Mouse (Mus musculus) kidney, adult 2 months (tissue): ENCODE data around the gene Mug1. TPM values are rescaled to one million over a fixed set of nuclear protein-coding genes. Genes with fewer than 3 reads are reported as not detected.
"Not testable (repeated sequence)": the region's sequence is repeated elsewhere in the genome, so short reads cannot be mapped to it uniquely, and the experiment has no call there.

Source experiments
- DNase-seq: peaks from one replicate; pipeline ENCODE4 v3.0.0; 2021
- H3K27ac ChIP-seq: fragments of 200-500 bp; 2 replicates; pipeline ENCODE4 v1.5.1; 2012; ENCODE audit warnings: low read depth, low read length, control low read depth, inconsistent platforms; ENCODE audit not compliant: insufficient read depth
- H3K27me3 ChIP-seq: fragments of 200-500 bp; replicated peaks from 2 replicates; pipeline ENCODE4 v1.6.1; 2012; ENCODE audit warnings: mild to moderate bottlenecking, moderate library complexity, low read length, inconsistent platforms; ENCODE audit not compliant: control insufficient read depth, insufficient read depth
- H3K36me3 ChIP-seq: fragments of 200-500 bp; 2 replicates; pipeline ENCODE4 v1.6.1; 2012; ENCODE audit warnings: mild to moderate bottlenecking, moderate library complexity, low read length, inconsistent platforms; ENCODE audit not compliant: control insufficient read depth, insufficient read depth
- H3K4me1 ChIP-seq: fragments of 200-500 bp; 2 replicates; pipeline ENCODE4 v1.6.1; 2011; ENCODE audit warnings: low read length; ENCODE audit not compliant: control insufficient read depth, insufficient read depth
- H3K4me3 ChIP-seq: fragments of 200-500 bp; 2 replicates; pipeline ENCODE4 v1.5.1; 2011; ENCODE audit warnings: mild to moderate bottlenecking, low read depth, low read length, control low read depth; ENCODE audit not compliant: insufficient read depth
- CTCF ChIP-seq: fragments of 200-500 bp; conservative IDR thresholded peaks from 2 replicates; pipeline ENCODE4 v1.5.1; 2011; ENCODE audit warnings: low read depth, mild to moderate bottlenecking, control low read depth, low read length, moderate library complexity, mixed read lengths; ENCODE audit not compliant: insufficient read depth, insufficient read length
- POLR2A ChIP-seq: fragments of 200-500 bp; IDR thresholded peaks from one replicate; pipeline ENCODE4 v1.6.1; 2011; ENCODE audit warnings: low read depth, low read length, control low read depth
- WGBS: fragments of 180-500 bp; shearing (Covaris S2); methylation state at CpG from one replicate; pipeline ENCODE4 v1.1.7; 2018; 5-methylcytosine and 5-hydroxymethylcytosine counted together
- polyA plus RNA-seq: library from polyadenylated mRNA; depleted of rRNA; stranded (reverse); fragments of >200 nt; gene quantifications from 2 replicates; pipeline ENCODE4 v1.2.3, GENCODE M21; 2012; rRNA removed

The Mug1 gene
- polyA plus RNA-seq: not detected in 2 replicates

DNA sequence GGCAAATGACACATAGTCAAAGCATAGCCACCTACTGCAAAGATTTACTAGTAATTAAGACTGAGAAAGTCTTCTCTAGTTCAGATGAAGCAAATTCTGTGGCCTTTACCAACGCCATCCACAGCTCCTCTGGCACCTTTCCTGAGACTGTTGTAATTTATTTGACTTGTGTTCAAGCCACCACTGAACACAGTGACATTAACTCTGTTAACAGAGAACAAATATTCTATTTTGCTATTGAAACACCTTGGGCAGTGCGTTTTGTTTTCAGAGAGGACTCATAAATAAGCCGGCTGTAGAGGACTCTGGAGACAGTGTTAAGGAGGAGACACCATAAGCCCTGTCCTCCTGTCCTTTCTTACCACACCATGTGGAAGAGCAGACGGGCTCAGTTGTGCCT, at the start of gene Mug1:
Mug1 (plus strand) TSS at position 271 of the 400 bp plus-strand sequence.
- WGBS: 56% methylated on average over 4 of the region's 4 CpGs

DNA sequence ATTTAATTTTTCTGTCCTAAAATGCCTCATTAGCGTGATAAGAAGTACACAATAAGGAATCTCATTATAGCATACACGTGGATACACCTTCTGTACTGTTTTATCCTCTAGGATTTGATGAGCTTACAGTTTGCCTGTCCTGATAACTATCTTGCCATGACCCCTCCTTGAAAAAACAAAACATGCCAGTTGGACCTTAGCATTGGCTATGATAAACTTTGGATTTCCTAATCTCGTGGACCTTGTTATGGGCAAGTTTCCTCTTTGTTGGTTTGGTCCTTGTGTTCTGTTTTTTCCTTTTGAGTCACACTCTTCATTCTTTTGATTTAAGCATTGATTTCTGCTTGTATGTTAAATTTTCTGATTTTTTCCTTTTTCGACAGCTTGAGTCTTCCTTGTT, 10.3 kb upstream of the Mug1 start:
- no peaks in the 10 kb centered on the region for H3K4me1 ChIP-seq
- no peak for DNase-seq
- no peaks in the 10 kb centered on the region for H3K27me3 ChIP-seq
- no peak overlapping the region for H3K4me3 ChIP-seq
- TF ChIP-seq POLR2A (no peak), CTCF (no peak)
- H3K27ac ChIP-seq: no peak overlapping the region
- WGBS: 74% methylated on average over 4 of the region's 4 CpGs
- no peaks in the 10 kb centered on the region for H3K36me3 ChIP-seq

More for the DNA sequence above, at the start of gene Mug1:
- not testable (repeated sequence) for H3K4me1 ChIP-seq, H3K27me3 ChIP-seq, H3K4me3 ChIP-seq, H3K27ac ChIP-seq, H3K36me3 ChIP-seq, DNase-seq

DNA sequence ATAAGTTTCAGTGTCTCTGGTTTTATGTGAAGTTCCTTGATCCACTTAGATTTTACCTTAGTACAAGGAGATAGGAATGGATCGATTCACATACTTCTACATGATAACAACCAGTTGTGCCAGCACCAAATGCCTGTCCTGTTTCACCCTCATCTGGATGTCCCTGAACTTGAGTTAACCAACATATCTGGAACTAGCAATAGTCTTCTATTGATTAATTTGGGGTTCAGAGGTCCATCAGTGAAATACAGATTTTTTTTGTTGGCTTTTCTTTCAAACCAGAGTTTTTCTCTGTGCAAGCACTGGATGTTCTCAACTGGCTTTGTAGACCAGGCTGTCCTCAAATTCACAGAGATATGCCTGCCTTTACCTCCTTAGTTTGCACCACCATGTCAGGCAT, 2.0 kb upstream of the Mug1 start:
- no peaks in the 10 kb centered on the region for H3K36me3 ChIP-seq
- TF ChIP-seq POLR2A (no peak), CTCF (no peak)
- H3K4me1 ChIP-seq: no peaks in the 10 kb centered on the region
- H3K4me3 ChIP-seq: no peak overlapping the region
- WGBS: 94% methylated on average over 1 of the region's 1 CpGs
- DNase-seq: no peak
- H3K27me3 ChIP-seq: no peaks in the 10 kb centered on the region
- H3K27ac ChIP-seq: no peak overlapping the region

DNA sequence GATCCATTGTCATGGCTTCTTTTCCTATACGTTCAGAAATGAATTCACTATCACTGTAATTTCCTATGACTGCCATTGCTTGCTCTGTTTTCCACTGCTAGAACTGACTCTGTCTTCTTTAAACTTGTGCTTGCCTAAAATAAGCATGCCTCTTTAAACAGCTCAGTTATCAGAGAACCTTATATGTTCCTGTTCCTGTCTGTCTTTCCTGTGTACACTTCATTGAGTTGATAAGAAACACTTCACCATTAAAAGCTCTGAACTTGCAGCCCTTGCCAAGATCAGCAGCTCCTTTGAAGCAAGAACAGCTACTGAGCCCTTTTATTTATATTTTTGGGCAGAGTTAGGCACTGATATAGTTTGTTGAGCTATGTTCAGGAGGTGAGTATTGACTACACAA, 10.0 kb downstream of the Mug1 start:
- H3K4me3 ChIP-seq: no peak overlapping the region
- TF ChIP-seq POLR2A (no peak), CTCF (no peak)
- no peak for DNase-seq
- no peaks in the 10 kb centered on the region for H3K27me3 ChIP-seq
- no peak overlapping the region for H3K27ac ChIP-seq
- 46% methylated on average over 1 of the region's 1 CpGs for whole genome bisulfite sequencing
- H3K4me1 ChIP-seq: no peaks in the 10 kb centered on the region
- no peaks in the 10 kb centered on the region for H3K36me3 ChIP-seq

Other genes starting within 250 kb of the Mug1 start
- 0.17 and 0.38 TPM in 2 replicates for gene A2m, start 203.2 kb upstream of the Mug1 start, polyA plus RNA-seq
- gene Gm7298, start 105.6 kb upstream of the Mug1 start, polyA plus RNA-seq: not detected in 2 replicates
- gene Mug2, start 168.2 kb downstream of the Mug1 start, polyA plus RNA-seq: not detected in 2 replicates